Mouse (Mus musculus): ENCODE measurements around the gene Gm49354. TPM values are rescaled to one million over a fixed set of nuclear protein-coding genes. Genes with fewer than 3 reads are reported as not detected.
"Not testable (repeated sequence)": the region's sequence is repeated elsewhere in the genome, so short reads cannot be mapped to it uniquely, and the experiment has no call there.

Gm49354 gene
- polyA plus RNA-seq, 1 experiment from 2014 or later = not detected

DNA sequence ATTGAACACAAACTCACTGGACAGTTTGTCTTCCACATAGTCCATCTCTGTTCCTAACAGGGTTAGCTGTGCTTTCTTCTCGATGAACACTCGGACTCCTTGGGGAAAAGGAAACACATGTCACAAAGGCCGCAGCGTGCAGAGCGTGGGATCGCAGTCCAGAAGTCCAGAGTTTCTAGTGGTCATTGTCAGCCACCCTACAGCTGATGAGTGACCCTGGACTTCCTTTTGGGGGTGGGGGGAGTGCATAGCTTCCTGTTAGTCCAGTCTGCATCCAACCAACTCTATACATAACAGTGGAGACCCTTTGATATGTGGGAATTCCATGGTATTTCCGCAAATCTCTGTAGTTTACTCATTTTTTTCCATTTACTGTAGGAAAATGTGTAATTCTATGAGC lies 25.1 kb downstream of the Gm49354 start:
- no peak for ATAC-seq (ENCODE audit: low FRiP score)
- WGBS = 98% methylated on average over 7 of the region's 7 CpGs
- H3K4me2 ChIP-seq = no peak overlapping the region
- no peak overlapping the region for H3K9ac ChIP-seq
- no peak overlapping the region for H3K4me3 ChIP-seq
- no peaks in the 10 kb centered on the region for H3K4me1 ChIP-seq (replicated peaks)
- H3K27ac ChIP-seq = no peak overlapping the region
- peaks cover 59% of the 10 kb centered on the region for H3K36me3 ChIP-seq
- H3K27me3 ChIP-seq = no peaks in the 10 kb centered on the region
- no peaks in the 10 kb centered on the region for H3K9me3 ChIP-seq

GRCm38 (mm10) chr13:59750310-59750709 lies 31.7 kb downstream of the Gm49354 start:
- no peak overlapping the region for H3K4me2 ChIP-seq
- H3K36me3 ChIP-seq = peaks cover 11% of the 10 kb centered on the region
- H3K9me3 ChIP-seq = no peaks in the 10 kb centered on the region
- no peak overlapping the region for H3K4me3 ChIP-seq
- H3K9ac ChIP-seq = no peak overlapping the region
- no peaks in the 10 kb centered on the region for H3K27me3 ChIP-seq
- ATAC-seq (ENCODE audit: low FRiP score) = no peak
- H3K4me1 ChIP-seq (replicated peaks) = no peaks in the 10 kb centered on the region
- 86% methylated on average over 12 of the region's 12 CpGs for WGBS
- no peak overlapping the region for H3K27ac ChIP-seq

- Histone ChIP-seq H3K36me3 (no peaks in the 10 kb centered on the region), H3K9me3 (no peaks in the 10 kb centered on the region), H3K4me1 (replicated peaks) (no peaks in the 10 kb centered on the region), H3K27me3 (no peaks in the 10 kb centered on the region), H3K9ac (no peak within 1 kb of the TSS), H3K4me2 (no peak within 1 kb of the TSS), H3K27ac (no peak within 1 kb of the TSS), H3K4me3 (no peak within 1 kb of the TSS)
- WGBS = 83% methylated on average over 9 of the region's 9 CpGs
- ATAC-seq (ENCODE audit: low FRiP score) = no peak
Measured at GRCm38 (mm10) chr13:59746711-59747110, 35.3 kb downstream of the Gm49354 start, which contains the start of gene 1700014D04Rik. Gene 1700014D04Rik, minus strand, starts transcription at chr13:59746752.

- H3K4me1 ChIP-seq (replicated peaks) = no peaks in the 10 kb centered on the region
- WGBS = 81% methylated on average over 6 of the region's 6 CpGs
- no peaks in the 10 kb centered on the region for H3K36me3 ChIP-seq
- no peaks in the 10 kb centered on the region for H3K9me3 ChIP-seq
- H3K27ac ChIP-seq = no peak overlapping the region
- ATAC-seq (ENCODE audit: low FRiP score) = no peak
- no peak overlapping the region for H3K4me2 ChIP-seq
- no peaks in the 10 kb centered on the region for H3K27me3 ChIP-seq
- no peak overlapping the region for H3K9ac ChIP-seq
- H3K4me3 ChIP-seq = no peak overlapping the region
Measured at GRCm38 (mm10) chr13:59746164-59746563, 35.9 kb downstream of the Gm49354 start.

DNA sequence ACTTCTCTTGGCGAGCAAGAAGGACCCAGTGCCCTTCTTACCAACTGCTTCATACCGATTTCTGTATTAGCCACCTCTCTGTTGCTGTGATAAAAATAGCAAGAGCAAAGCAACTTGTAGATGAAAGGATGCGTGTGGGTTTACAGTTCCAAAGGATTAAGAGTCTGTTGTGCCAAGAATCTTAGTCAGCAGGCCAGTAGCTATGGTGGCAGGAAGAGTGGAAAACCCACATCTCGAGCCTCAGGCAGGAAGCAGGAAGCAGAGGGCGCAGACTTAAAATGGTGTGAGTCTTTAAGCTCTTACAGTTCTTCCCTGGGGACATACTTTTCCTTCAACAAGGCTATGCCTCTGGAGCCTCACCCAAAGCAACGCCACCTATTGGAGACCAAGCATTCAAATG lies 36.6 kb downstream of the Gm49354 start:
- ATAC-seq (ENCODE audit: low FRiP score) = no peak
- 93% methylated on average over 6 of the region's 6 CpGs for WGBS
- no peak overlapping the region for H3K27ac ChIP-seq

GRCm38 (mm10) chr13:59741697-59742096 lies 40.3 kb downstream of the Gm49354 start:
- Histone ChIP-seq H3K27ac (no peak overlapping the region), H3K36me3 (no peaks in the 10 kb centered on the region), H3K9me3 (no peaks in the 10 kb centered on the region), H3K4me1 (replicated peaks) (no peaks in the 10 kb centered on the region), H3K27me3 (no peaks in the 10 kb centered on the region), H3K9ac (no peak overlapping the region), H3K4me3 (no peak overlapping the region), H3K4me2 (no peak overlapping the region)
- ATAC-seq (ENCODE audit: low FRiP score) = no peak
- WGBS = 85% methylated on average over 10 of the region's 10 CpGs

More for the DNA sequence above, 36.6 kb downstream of the Gm49354 start:
- Histone ChIP-seq H3K27me3 (no peaks in the 10 kb centered on the region), H3K4me3 (no peak overlapping the region), H3K9ac (no peak overlapping the region), H3K9me3 (no peaks in the 10 kb centered on the region), H3K4me2 (no peak overlapping the region), H3K4me1 (replicated peaks) (no peaks in the 10 kb centered on the region), H3K36me3 (no peaks in the 10 kb centered on the region)

DNA sequence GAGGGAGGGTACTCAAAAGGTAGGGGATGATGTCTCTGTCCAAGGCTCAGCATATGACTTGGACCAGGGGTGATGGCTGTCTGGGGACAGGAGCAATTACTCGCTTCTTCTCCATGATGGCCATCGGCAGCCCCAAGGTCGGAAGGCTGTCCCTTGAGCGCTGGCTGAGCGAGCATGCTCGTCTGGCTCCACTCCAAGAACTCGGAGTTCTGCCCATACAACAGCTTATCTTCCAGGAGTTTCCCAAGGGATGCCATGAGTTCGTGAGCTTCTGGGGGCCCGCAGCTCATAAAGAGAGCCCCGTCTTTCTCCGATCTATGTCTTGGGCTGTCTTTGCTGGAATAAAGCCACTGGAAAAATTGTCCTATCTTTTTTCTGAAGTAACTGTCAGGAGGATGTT lies 40.9 kb downstream of the Gm49354 start:
- Histone ChIP-seq H3K4me2 (no peak overlapping the region), H3K27me3 (no peaks in the 10 kb centered on the region), H3K9ac (no peak overlapping the region), H3K27ac (no peak overlapping the region), H3K4me1 (replicated peaks) (no peaks in the 10 kb centered on the region), H3K9me3 (no peaks in the 10 kb centered on the region), H3K4me3 (no peak overlapping the region), H3K36me3 (no peaks in the 10 kb centered on the region)
- ATAC-seq (ENCODE audit: low FRiP score) = no peak
- WGBS = 89% methylated on average over 11 of the region's 11 CpGs

- no peak overlapping the region for H3K27ac ChIP-seq
- H3K4me1 ChIP-seq (replicated peaks) = no peaks in the 10 kb centered on the region
- H3K9me3 ChIP-seq = no peaks in the 10 kb centered on the region
- no peak overlapping the region for H3K9ac ChIP-seq
- no peak overlapping the region for H3K4me3 ChIP-seq
- no peaks in the 10 kb centered on the region for H3K27me3 ChIP-seq
- H3K36me3 ChIP-seq = no peaks in the 10 kb centered on the region
- WGBS = 95% methylated on average over 4 of the region's 4 CpGs
- no peak for ATAC-seq (ENCODE audit: low FRiP score)
- no peak overlapping the region for H3K4me2 ChIP-seq
Measured at GRCm38 (mm10) chr13:59739397-59739796, 42.6 kb downstream of the Gm49354 start.

DNA sequence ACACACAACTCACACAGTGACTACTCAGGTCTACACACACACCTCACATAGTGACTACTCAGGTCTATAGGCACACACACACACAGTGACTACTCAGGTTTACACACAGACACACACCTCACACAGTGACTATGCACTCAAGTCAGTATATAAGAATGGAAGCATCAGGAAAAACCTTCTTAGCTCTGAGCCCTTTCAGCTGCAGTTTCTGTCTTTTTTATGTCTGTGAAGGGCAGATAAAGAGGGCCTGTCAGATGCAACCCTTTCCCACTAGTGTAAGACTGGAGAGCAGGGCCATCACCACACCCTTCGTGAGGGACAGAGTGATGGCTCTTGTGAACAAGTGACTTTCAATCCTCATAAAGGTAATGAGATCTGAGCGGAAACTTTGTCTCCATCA lies 43.6 kb downstream of the Gm49354 start:
- Histone ChIP-seq H3K9me3 (no peaks in the 10 kb centered on the region), H3K27ac (no peak overlapping the region), H3K4me2 (no peak overlapping the region), H3K4me3 (no peak overlapping the region), H3K36me3 (no peaks in the 10 kb centered on the region), H3K9ac (no peak overlapping the region), H3K4me1 (replicated peaks) (no peaks in the 10 kb centered on the region), H3K27me3 (no peaks in the 10 kb centered on the region)
- ATAC-seq (ENCODE audit: low FRiP score) = no peak
- 92% methylated on average over 2 of the region's 2 CpGs for WGBS

GRCm38 (mm10) chr13:59735190-59735589 lies 46.9 kb downstream of the Gm49354 start:
- no peak for ATAC-seq (ENCODE audit: low FRiP score)

GRCm38 (mm10) chr13:59734347-59734746 lies 47.7 kb downstream of the Gm49354 start:
- not testable (repeated sequence) for H3K4me2 ChIP-seq; H3K36me3 ChIP-seq; H3K4me1 ChIP-seq (replicated peaks); ATAC-seq (ENCODE audit: low FRiP score); H3K4me3 ChIP-seq; H3K27ac ChIP-seq; H3K27me3 ChIP-seq; H3K9ac ChIP-seq; H3K9me3 ChIP-seq
- WGBS = 41% methylated on average over 6 of the region's 6 CpGs

More at GRCm38 (mm10) chr13:59735190-59735589, 46.9 kb downstream of the Gm49354 start:
- Histone ChIP-seq H3K9me3 (no peaks in the 10 kb centered on the region), H3K4me3 (no peak overlapping the region), H3K9ac (no peak overlapping the region), H3K4me1 (replicated peaks) (no peaks in the 10 kb centered on the region), H3K27ac (no peak overlapping the region), H3K36me3 (no peaks in the 10 kb centered on the region), H3K4me2 (no peak overlapping the region), H3K27me3 (no peaks in the 10 kb centered on the region)
- 31% methylated on average over 3 of the region's 3 CpGs for WGBS

GRCm38 (mm10) chr13:59733936-59734335 lies 48.1 kb downstream of the Gm49354 start:
- no peaks in the 10 kb centered on the region for H3K27me3 ChIP-seq
- H3K9ac ChIP-seq = no peak overlapping the region
- 80% methylated on average over 4 of the region's 4 CpGs for WGBS
- no peak overlapping the region for H3K27ac ChIP-seq
- no peaks in the 10 kb centered on the region for H3K9me3 ChIP-seq
- H3K4me3 ChIP-seq = no peak overlapping the region
- H3K4me1 ChIP-seq (replicated peaks) = no peaks in the 10 kb centered on the region
- ATAC-seq (ENCODE audit: low FRiP score) = no peak
- no peak overlapping the region for H3K4me2 ChIP-seq
- no peaks in the 10 kb centered on the region for H3K36me3 ChIP-seq

GRCm38 (mm10) chr13:59731652-59732051 lies 50.4 kb downstream of the Gm49354 start, which contains the start of gene Spata31d1d:
Gene Spata31d1d, minus strand, starts transcription at chr13:59731752.
- H3K27me3 ChIP-seq = 0 out of 2 replicates have a peak, but pooled peaks cover 7% of the 10 kb centered on the region
- H3K4me3 ChIP-seq = no peak within 1 kb of the TSS
- 0 out of 2 replicates have a peak, but pooled peaks cover 2% of the 10 kb centered on the region for H3K4me1 ChIP-seq (replicated peaks)
- no peaks in the 10 kb centered on the region for H3K9me3 ChIP-seq
- H3K36me3 ChIP-seq = no peaks in the 10 kb centered on the region
- H3K4me2 ChIP-seq = no peak within 1 kb of the TSS
- H3K9ac ChIP-seq = no peak within 1 kb of the TSS
- no peak within 1 kb of the TSS for H3K27ac ChIP-seq
- ATAC-seq (ENCODE audit: low FRiP score) = no peak
- 54% methylated on average over 7 of the region's 7 CpGs for WGBS

Data from hindbrain, embryonic 13.5 days (tissue).